Mouse (Mus musculus): ENCODE measurements around the gene Lhpp. TPM values are rescaled to one million over a fixed set of nuclear protein-coding genes. Genes with fewer than 3 reads are reported as not detected.

The Lhpp gene
- polyA plus RNA-seq, 1 experiment from 2014 or later = 26.4 TPM

GRCm38 (mm10) chr7:132665664-132666382, 55.4 kb downstream of the Lhpp start:
- Histone ChIP-seq H3K4me2 (ENCODE audit: low read depth) (no peak overlapping the region), H3K9me3 (ENCODE audit: control insufficient read depth, low read length) (no peaks in the 10 kb centered on the region), H3K27me3 (ENCODE audit: control insufficient read depth, insufficient read depth, low read length) (no peaks in the 10 kb centered on the region), H3K36me3 (ENCODE audit: control insufficient read depth, insufficient read depth, low read length) (no peaks in the 10 kb centered on the region), H3K27ac (ENCODE audit: low read depth, low read length) (no peak overlapping the region), H3K4me3 (ENCODE audit: low read depth, low read length) (no peak overlapping the region), H3K4me1 (ENCODE audit: control insufficient read depth, insufficient read depth, low read length) (no peaks in the 10 kb centered on the region), H3K9ac (ENCODE audit: low read length) (no peak overlapping the region)
- no peak for ATAC-seq (ENCODE audit: insufficient read depth, low FRiP score, low TSS enrichment)
- WGBS = 30% methylated on average over 7 of the region's 8 CpGs
- DNase-seq (ENCODE audit: low spot score) = no peak

GRCm38 (mm10) chr7:132666516-132666915, 56.1 kb downstream of the Lhpp start:
- H3K4me2 ChIP-seq (ENCODE audit: low read depth) = no peak overlapping the region
- 81% methylated on average over 4 of the region's 4 CpGs for WGBS
- no peak overlapping the region for H3K9ac ChIP-seq (ENCODE audit: low read length)
- no peaks in the 10 kb centered on the region for H3K36me3 ChIP-seq (ENCODE audit: control insufficient read depth, insufficient read depth, low read length)
- ATAC-seq (ENCODE audit: insufficient read depth, low FRiP score, low TSS enrichment) (no peak), DNase-seq (ENCODE audit: low spot score) (no peak)
- H3K27me3 ChIP-seq (ENCODE audit: control insufficient read depth, insufficient read depth, low read length) = no peaks in the 10 kb centered on the region
- no peak overlapping the region for H3K27ac ChIP-seq (ENCODE audit: low read depth, low read length)
- no peak overlapping the region for H3K4me3 ChIP-seq (ENCODE audit: low read depth, low read length)
- no peaks in the 10 kb centered on the region for H3K4me1 ChIP-seq (ENCODE audit: control insufficient read depth, insufficient read depth, low read length)
- no peaks in the 10 kb centered on the region for H3K9me3 ChIP-seq (ENCODE audit: control insufficient read depth, low read length)

DNA sequence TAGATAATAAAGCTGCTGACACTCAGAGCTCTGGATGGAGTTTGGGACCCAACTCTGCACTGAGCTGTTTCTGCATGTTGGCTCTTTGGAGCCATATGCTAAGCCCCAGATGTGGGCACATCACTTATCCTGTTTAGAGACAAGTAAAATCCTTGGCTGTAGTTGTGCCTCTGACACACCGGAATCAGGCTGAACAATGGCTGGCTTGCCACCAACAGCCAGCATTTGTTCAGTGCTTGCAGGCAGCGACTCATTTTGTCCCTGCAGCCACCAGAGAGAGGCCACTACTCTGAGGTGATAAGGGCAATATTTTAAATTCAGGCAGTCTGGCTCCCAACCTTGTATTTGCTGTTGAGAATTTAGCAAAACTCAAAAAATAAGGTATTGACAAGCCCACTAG, 58.2 kb downstream of the Lhpp start:
- DNase-seq (ENCODE audit: low spot score) = no peak
- H3K9ac ChIP-seq (ENCODE audit: low read length) = no peak overlapping the region
- H3K4me2 ChIP-seq (ENCODE audit: low read depth) = no peak overlapping the region
- no peak for ATAC-seq (ENCODE audit: insufficient read depth, low FRiP score, low TSS enrichment)
- H3K27ac ChIP-seq (ENCODE audit: low read depth, low read length) = no peak overlapping the region
- no peaks in the 10 kb centered on the region for H3K4me1 ChIP-seq (ENCODE audit: control insufficient read depth, insufficient read depth, low read length)
- H3K27me3 ChIP-seq (ENCODE audit: control insufficient read depth, insufficient read depth, low read length) = no peaks in the 10 kb centered on the region
- WGBS = 80% methylated on average over 2 of the region's 2 CpGs
- no peaks in the 10 kb centered on the region for H3K36me3 ChIP-seq (ENCODE audit: control insufficient read depth, insufficient read depth, low read length)
- H3K9me3 ChIP-seq (ENCODE audit: control insufficient read depth, low read length) = no peaks in the 10 kb centered on the region
- H3K4me3 ChIP-seq (ENCODE audit: low read depth, low read length) = no peak overlapping the region

DNA sequence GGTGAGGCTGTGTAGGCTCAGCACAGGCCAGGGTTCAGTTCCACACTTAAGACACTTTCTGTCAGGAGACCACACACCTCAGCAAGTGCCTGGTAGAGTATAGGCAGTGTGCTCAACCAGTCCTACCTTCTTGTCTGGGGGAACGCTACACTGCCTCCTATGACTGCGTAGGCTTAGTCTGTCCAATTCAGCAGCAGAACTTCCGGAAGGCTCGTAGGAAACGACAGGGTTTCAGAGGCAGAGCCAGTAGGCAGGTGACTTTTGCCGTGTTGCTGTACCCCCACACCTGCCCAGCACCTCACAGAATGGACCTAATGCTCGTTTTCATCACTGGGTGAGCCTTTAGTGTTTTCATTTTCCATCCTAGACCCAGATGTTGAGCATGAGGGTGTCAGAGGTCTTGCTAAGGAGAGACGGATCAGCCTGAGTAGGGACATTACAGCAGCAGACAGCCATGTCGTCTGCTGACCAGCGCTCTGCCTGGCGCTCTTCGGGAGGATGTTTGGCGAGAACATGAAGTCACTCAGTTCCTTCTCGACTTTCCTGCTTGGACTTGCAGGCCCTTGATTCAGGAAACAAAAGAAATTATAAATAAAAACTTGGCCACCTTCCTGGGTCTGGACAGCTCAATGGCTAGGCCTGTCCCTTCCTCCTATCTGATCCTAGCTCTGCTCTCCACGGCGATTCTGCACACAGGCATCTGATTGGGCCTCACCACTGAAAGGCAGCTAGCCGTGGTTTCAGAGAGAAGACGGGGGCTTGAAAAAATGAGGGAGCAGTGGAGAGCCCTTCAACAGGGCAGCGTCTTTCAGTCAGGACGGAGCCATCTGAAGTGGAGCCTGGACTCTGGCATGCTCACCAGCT, 59.8 kb downstream of the Lhpp start:
- Histone ChIP-seq H3K4me3 (ENCODE audit: low read depth, low read length) (no peak overlapping the region), H3K36me3 (ENCODE audit: control insufficient read depth, insufficient read depth, low read length) (no peaks in the 10 kb centered on the region), H3K27me3 (ENCODE audit: control insufficient read depth, insufficient read depth, low read length) (no peaks in the 10 kb centered on the region), H3K4me1 (ENCODE audit: control insufficient read depth, insufficient read depth, low read length) (no peaks in the 10 kb centered on the region), H3K4me2 (ENCODE audit: low read depth) (no peak overlapping the region), H3K27ac (ENCODE audit: low read depth, low read length) (no peak overlapping the region), H3K9me3 (ENCODE audit: control insufficient read depth, low read length) (no peaks in the 10 kb centered on the region), H3K9ac (ENCODE audit: low read length) (no peak overlapping the region)
- ATAC-seq (ENCODE audit: insufficient read depth, low FRiP score, low TSS enrichment) (no peak), DNase-seq (ENCODE audit: low spot score) (no peak)
- 90% methylated on average over 20 of the region's 20 CpGs for WGBS

- 98% methylated on average over 3 of the region's 3 CpGs for WGBS
- Histone ChIP-seq H3K4me3 (ENCODE audit: low read depth, low read length) (no peak overlapping the region), H3K9ac (ENCODE audit: low read length) (no peak overlapping the region), H3K27ac (ENCODE audit: low read depth, low read length) (no peak overlapping the region), H3K27me3 (ENCODE audit: control insufficient read depth, insufficient read depth, low read length) (no peaks in the 10 kb centered on the region), H3K4me2 (ENCODE audit: low read depth) (no peak overlapping the region), H3K36me3 (ENCODE audit: control insufficient read depth, insufficient read depth, low read length) (no peaks in the 10 kb centered on the region), H3K4me1 (ENCODE audit: control insufficient read depth, insufficient read depth, low read length) (no peaks in the 10 kb centered on the region), H3K9me3 (ENCODE audit: control insufficient read depth, low read length) (no peaks in the 10 kb centered on the region)
- ATAC-seq (ENCODE audit: insufficient read depth, low FRiP score, low TSS enrichment) = no peak
- no peak for DNase-seq (ENCODE audit: low spot score)
These were observed 60.4 kb downstream of the Lhpp start for GRCm38 (mm10) chr7:132670863-132671165.

DNA sequence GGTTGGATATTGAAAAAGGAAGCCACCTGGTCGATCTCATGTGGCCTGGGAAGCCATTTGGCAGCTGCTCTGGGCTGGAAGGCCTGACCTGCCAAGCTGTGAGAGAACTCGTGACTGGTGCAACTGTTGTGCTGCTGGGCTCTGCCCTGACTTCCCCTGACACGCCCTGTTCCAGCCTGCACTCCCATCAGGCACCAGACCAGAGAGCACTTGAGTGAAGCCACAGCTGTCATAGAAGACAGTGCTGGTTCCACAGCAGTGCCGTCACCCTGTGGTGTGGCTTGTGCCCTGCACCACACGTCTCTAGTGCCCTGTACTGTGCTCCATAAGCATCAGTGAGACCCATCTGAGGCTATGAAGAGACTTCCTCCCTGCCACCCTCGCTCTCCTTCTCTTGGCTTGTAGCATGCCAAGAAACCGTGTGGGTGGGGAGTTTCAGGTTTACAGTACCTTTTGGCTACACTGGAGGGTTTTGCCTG, 62.1 kb downstream of the Lhpp start:
- DNase-seq (ENCODE audit: low spot score) (no peak), ATAC-seq (ENCODE audit: insufficient read depth, low FRiP score, low TSS enrichment) (no peak)
- Histone ChIP-seq H3K9ac (ENCODE audit: low read length) (no peak overlapping the region), H3K4me1 (ENCODE audit: control insufficient read depth, insufficient read depth, low read length) (no peaks in the 10 kb centered on the region), H3K27me3 (ENCODE audit: control insufficient read depth, insufficient read depth, low read length) (no peaks in the 10 kb centered on the region), H3K36me3 (ENCODE audit: control insufficient read depth, insufficient read depth, low read length) (no peaks in the 10 kb centered on the region), H3K4me2 (ENCODE audit: low read depth) (no peak overlapping the region), H3K27ac (ENCODE audit: low read depth, low read length) (no peak overlapping the region), H3K4me3 (ENCODE audit: low read depth, low read length) (no peak overlapping the region), H3K9me3 (ENCODE audit: control insufficient read depth, low read length) (no peaks in the 10 kb centered on the region)
- WGBS = 68% methylated on average over 7 of the region's 7 CpGs

- no peaks in the 10 kb centered on the region for H3K27me3 ChIP-seq (ENCODE audit: control insufficient read depth, insufficient read depth, low read length)
- H3K4me2 ChIP-seq (ENCODE audit: low read depth) = no peak overlapping the region
- 0 out of 2 replicates have a peak overlapping the region, but pooled peaks have one; percentile 20 for H3K27ac ChIP-seq (ENCODE audit: low read depth, low read length)
- no peak overlapping the region for H3K4me3 ChIP-seq (ENCODE audit: low read depth, low read length)
- no peaks in the 10 kb centered on the region for H3K36me3 ChIP-seq (ENCODE audit: control insufficient read depth, insufficient read depth, low read length)
- no peaks in the 10 kb centered on the region for H3K9me3 ChIP-seq (ENCODE audit: control insufficient read depth, low read length)
- WGBS = 68% methylated on average over 17 of the region's 17 CpGs
- DNase-seq (ENCODE audit: low spot score) = no peak
- no peak for ATAC-seq (ENCODE audit: insufficient read depth, low FRiP score, low TSS enrichment)
- no peak overlapping the region for H3K9ac ChIP-seq (ENCODE audit: low read length)
- no peaks in the 10 kb centered on the region for H3K4me1 ChIP-seq (ENCODE audit: control insufficient read depth, insufficient read depth, low read length)
These were observed 63.7 kb downstream of the Lhpp start for GRCm38 (mm10) chr7:132673931-132674755.

DNA sequence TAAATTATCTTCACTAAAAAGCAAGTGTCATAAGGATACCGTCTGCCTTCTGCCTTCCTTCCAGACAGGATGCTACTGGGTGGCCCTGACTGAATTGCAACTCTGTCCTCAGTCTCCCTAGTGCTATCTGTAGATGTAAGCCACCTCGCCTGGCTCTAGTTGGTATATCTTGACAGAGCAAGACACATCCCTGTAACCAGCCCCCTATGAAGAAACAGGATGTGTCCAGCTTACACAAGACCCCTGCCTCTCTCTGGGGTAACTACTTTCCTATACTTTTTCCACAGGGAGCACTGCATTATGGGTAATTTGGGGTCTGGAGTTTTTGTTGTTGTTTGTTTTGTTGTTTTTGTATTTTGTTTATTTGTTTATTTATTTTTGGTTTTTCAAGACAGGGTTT, 65.5 kb downstream of the Lhpp start:
- Histone ChIP-seq H3K36me3 (ENCODE audit: control insufficient read depth, insufficient read depth, low read length) (no peaks in the 10 kb centered on the region), H3K27me3 (ENCODE audit: control insufficient read depth, insufficient read depth, low read length) (no peaks in the 10 kb centered on the region), H3K27ac (ENCODE audit: low read depth, low read length) (no peak overlapping the region), H3K9me3 (ENCODE audit: control insufficient read depth, low read length) (no peaks in the 10 kb centered on the region), H3K4me2 (ENCODE audit: low read depth) (no peak overlapping the region), H3K9ac (ENCODE audit: low read length) (no peak overlapping the region), H3K4me3 (ENCODE audit: low read depth, low read length) (no peak overlapping the region), H3K4me1 (ENCODE audit: control insufficient read depth, insufficient read depth, low read length) (no peaks in the 10 kb centered on the region)
- ATAC-seq (ENCODE audit: insufficient read depth, low FRiP score, low TSS enrichment) (no peak), DNase-seq (ENCODE audit: low spot score) (no peak)
- WGBS = 91% methylated on average over 2 of the region's 2 CpGs
